Mouse (Mus musculus): ENCODE measurements around the gene Apobec2. TPM values are rescaled to one million over a fixed set of nuclear protein-coding genes. Genes with fewer than 3 reads are reported as not detected.

Apobec2 gene
- polyA plus RNA-seq, 1 experiment from 2014 or later: 5.6 TPM

GRCm38 (mm10) chr17:48453489-48453888, 20.8 kb upstream of the Apobec2 start:
- TF ChIP-seq EP300 (IDR thresholded peaks at IDR 0.05): no peak
- peak; percentile 46 for TF ChIP-seq CTCF (IDR thresholded peaks at IDR 0.05)
- H3K4me3 ChIP-seq (ENCODE audit: low read depth, low read length): no peak overlapping the region
- no peak overlapping the region for H3K4me2 ChIP-seq (replicated peaks; ENCODE audit: low read depth, low read length)
- no peak overlapping the region for H3K9ac ChIP-seq (replicated peaks; ENCODE audit: low read depth)
- no peaks in the 10 kb centered on the region for H3K9me3 ChIP-seq (ENCODE audit: low read length)
- ATAC-seq (no peak), DNase-seq (ENCODE audit: low spot score) (no peak)
- no peaks in the 10 kb centered on the region for H3K27me3 ChIP-seq (replicated peaks; ENCODE audit: insufficient read depth, low read length)
- H3K36me3 ChIP-seq (ENCODE audit: insufficient read depth, low read length): no peaks in the 10 kb centered on the region
- no peak overlapping the region for H3K27ac ChIP-seq (ENCODE audit: low read length)
- WGBS: 71% methylated on average over 7 of the region's 7 CpGs
- H3K4me1 ChIP-seq (ENCODE audit: insufficient read depth, low read depth, low read length): no peaks in the 10 kb centered on the region

- 0 out of 2 replicates have a peak, but pooled peaks have one; percentile 15 for ATAC-seq
- TF ChIP-seq CTCF (IDR thresholded peaks at IDR 0.05) (no peak), EP300 (IDR thresholded peaks at IDR 0.05) (no peak)
- no peak overlapping the region for H3K27ac ChIP-seq (ENCODE audit: low read length)
Observed at GRCm38 (mm10) chr17:48451753-48452444, 19.2 kb upstream of the Apobec2 start.

GRCm38 (mm10) chr17:48451353-48451675, 18.6 kb upstream of the Apobec2 start, which contains the start of gene Tspo2:
Gene Tspo2 (minus strand): TSS chr17:48451522.
- Histone ChIP-seq H3K4me1 (ENCODE audit: insufficient read depth, low read depth, low read length) (no peaks in the 10 kb centered on the region), H3K4me3 (ENCODE audit: low read depth, low read length) (no peak within 1 kb of the TSS), H3K27me3 (replicated peaks; ENCODE audit: insufficient read depth, low read length) (no peaks in the 10 kb centered on the region), H3K27ac (ENCODE audit: low read length) (no peak within 1 kb of the TSS), H3K9me3 (ENCODE audit: low read length) (no peaks in the 10 kb centered on the region), H3K9ac (replicated peaks; ENCODE audit: low read depth) (no peak within 1 kb of the TSS), H3K36me3 (ENCODE audit: insufficient read depth, low read length) (no peaks in the 10 kb centered on the region), H3K4me2 (replicated peaks; ENCODE audit: low read depth, low read length) (no peak within 1 kb of the TSS)
- ATAC-seq (peak; percentile 19; the same call in 1 of the 2 replicates), DNase-seq (ENCODE audit: low spot score) (no peak)
- TF ChIP-seq CTCF (IDR thresholded peaks at IDR 0.05) (no peak), EP300 (IDR thresholded peaks at IDR 0.05) (no peak)
- WGBS: 50% methylated on average over 7 of the region's 7 CpGs

More at GRCm38 (mm10) chr17:48451753-48452444, 19.2 kb upstream of the Apobec2 start:
- no peak for DNase-seq (ENCODE audit: low spot score)
- H3K4me2 ChIP-seq (replicated peaks; ENCODE audit: low read depth, low read length): no peak overlapping the region
- no peaks in the 10 kb centered on the region for H3K27me3 ChIP-seq (replicated peaks; ENCODE audit: insufficient read depth, low read length)
- no peaks in the 10 kb centered on the region for H3K36me3 ChIP-seq (ENCODE audit: insufficient read depth, low read length)
- 59% methylated on average over 9 of the region's 9 CpGs for WGBS
- H3K9ac ChIP-seq (replicated peaks; ENCODE audit: low read depth): no peak overlapping the region
- no peaks in the 10 kb centered on the region for H3K4me1 ChIP-seq (ENCODE audit: insufficient read depth, low read depth, low read length)
- no peak overlapping the region for H3K4me3 ChIP-seq (ENCODE audit: low read depth, low read length)
- H3K9me3 ChIP-seq (ENCODE audit: low read length): no peaks in the 10 kb centered on the region

- TF ChIP-seq CTCF (IDR thresholded peaks at IDR 0.05): no peak
- TF ChIP-seq EP300 (IDR thresholded peaks at IDR 0.05): no peak
- WGBS: 84% methylated on average over 13 of the region's 13 CpGs
Observed at GRCm38 (mm10) chr17:48450666-48451352, 18.1 kb upstream of the Apobec2 start.

GRCm38 (mm10) chr17:48447675-48448074, 14.9 kb upstream of the Apobec2 start:
- no peaks in the 10 kb centered on the region for H3K4me1 ChIP-seq (ENCODE audit: insufficient read depth, low read depth, low read length)
- TF ChIP-seq EP300 (IDR thresholded peaks at IDR 0.05) (no peak), CTCF (IDR thresholded peaks at IDR 0.05) (no peak)
- no peak overlapping the region for H3K27ac ChIP-seq (ENCODE audit: low read length)
- no peak for ATAC-seq
- no peaks in the 10 kb centered on the region for H3K36me3 ChIP-seq (ENCODE audit: insufficient read depth, low read length)
- 68% methylated on average over 8 of the region's 8 CpGs for WGBS
- no peaks in the 10 kb centered on the region for H3K9me3 ChIP-seq (ENCODE audit: low read length)
- H3K4me2 ChIP-seq (replicated peaks; ENCODE audit: low read depth, low read length): no peak overlapping the region
- no peak overlapping the region for H3K4me3 ChIP-seq (ENCODE audit: low read depth, low read length)
- no peak for DNase-seq (ENCODE audit: low spot score)
- no peak overlapping the region for H3K9ac ChIP-seq (replicated peaks; ENCODE audit: low read depth)
- H3K27me3 ChIP-seq (replicated peaks; ENCODE audit: insufficient read depth, low read length): no peaks in the 10 kb centered on the region

More at GRCm38 (mm10) chr17:48450666-48451352, 18.1 kb upstream of the Apobec2 start:
- H3K4me2 ChIP-seq (replicated peaks; ENCODE audit: low read depth, low read length): no peak overlapping the region
- H3K9me3 ChIP-seq (ENCODE audit: low read length): no peaks in the 10 kb centered on the region
- DNase-seq (ENCODE audit: low spot score): no peak
- H3K27ac ChIP-seq (ENCODE audit: low read length): no peak overlapping the region
- H3K9ac ChIP-seq (replicated peaks; ENCODE audit: low read depth): no peak overlapping the region
- H3K27me3 ChIP-seq (replicated peaks; ENCODE audit: insufficient read depth, low read length): no peaks in the 10 kb centered on the region
- 0 out of 2 replicates have a peak, but pooled peaks have one; percentile 18 for ATAC-seq
- no peaks in the 10 kb centered on the region for H3K4me1 ChIP-seq (ENCODE audit: insufficient read depth, low read depth, low read length)
- no peak overlapping the region for H3K4me3 ChIP-seq (ENCODE audit: low read depth, low read length)
- H3K36me3 ChIP-seq (ENCODE audit: insufficient read depth, low read length): no peaks in the 10 kb centered on the region

- H3K4me2 ChIP-seq (replicated peaks; ENCODE audit: low read depth, low read length): no peak overlapping the region
- no peak for ATAC-seq
- 80% methylated on average over 16 of the region's 16 CpGs for WGBS
- no peak overlapping the region for H3K27ac ChIP-seq (ENCODE audit: low read length)
- no peak for DNase-seq (ENCODE audit: low spot score)
- H3K36me3 ChIP-seq (ENCODE audit: insufficient read depth, low read length): no peaks in the 10 kb centered on the region
- no peak for TF ChIP-seq EP300 (IDR thresholded peaks at IDR 0.05)
- no peak for TF ChIP-seq CTCF (IDR thresholded peaks at IDR 0.05)
- H3K4me1 ChIP-seq (ENCODE audit: insufficient read depth, low read depth, low read length): no peaks in the 10 kb centered on the region
- H3K9ac ChIP-seq (replicated peaks; ENCODE audit: low read depth): no peak overlapping the region
- H3K4me3 ChIP-seq (ENCODE audit: low read depth, low read length): no peak overlapping the region
- no peaks in the 10 kb centered on the region for H3K27me3 ChIP-seq (replicated peaks; ENCODE audit: insufficient read depth, low read length)
- no peaks in the 10 kb centered on the region for H3K9me3 ChIP-seq (ENCODE audit: low read length)
Observed at GRCm38 (mm10) chr17:48443542-48444145, 10.9 kb upstream of the Apobec2 start.
